Mouse (Mus musculus) lung, adult 2 months (tissue): ENCODE data around the gene Sh3kbp1. TPM values are rescaled to one million over a fixed set of nuclear protein-coding genes. Genes with fewer than 3 reads are reported as not detected.

Experiments
- DNase-seq: peaks from one replicate; pipeline ENCODE4 v3.0.0; 2022
- H3K4me1 ChIP-seq: fragments of 200-500 bp; 2 replicates; pipeline ENCODE4 v1.6.1; 2011; ENCODE audit warnings: low read length; ENCODE audit not compliant: control insufficient read depth, insufficient read depth
- H3K4me3 ChIP-seq: fragments of 200-500 bp; replicated peaks from 2 replicates; pipeline ENCODE3; 2011; ENCODE audit warnings: low read depth, mild to moderate bottlenecking, control low read depth, low read length; ENCODE audit errors: extremely low read depth
- CTCF ChIP-seq: fragments of 200-500 bp; IDR thresholded peaks from 2 replicates; pipeline ENCODE4 v1.5.1; 2011; ENCODE audit warnings: mild to moderate bottlenecking, low read length, control low read depth; ENCODE audit not compliant: insufficient read depth
- POLR2A ChIP-seq: fragments of 200-500 bp; IDR thresholded peaks from 2 replicates; pipeline ENCODE4 v1.6.1; 2011; ENCODE audit warnings: low read depth, mild to moderate bottlenecking, control low read depth, low read length, borderline replicate concordance; ENCODE audit errors: extremely low read depth
- WGBS: fragments of 180-500 bp; shearing (Covaris S2); methylation state at CpG from one replicate; pipeline ENCODE4 v1.1.7; 2018; 5-methylcytosine and 5-hydroxymethylcytosine counted together
- polyA plus RNA-seq: library from polyadenylated mRNA; depleted of rRNA; stranded (reverse); fragments of >200 nt; gene quantifications from 2 replicates; pipeline ENCODE4 v1.2.3, GENCODE M21; 2012

Gene Sh3kbp1
- polyA plus RNA-seq, 1 experiment = 16.5 TPM

DNA sequence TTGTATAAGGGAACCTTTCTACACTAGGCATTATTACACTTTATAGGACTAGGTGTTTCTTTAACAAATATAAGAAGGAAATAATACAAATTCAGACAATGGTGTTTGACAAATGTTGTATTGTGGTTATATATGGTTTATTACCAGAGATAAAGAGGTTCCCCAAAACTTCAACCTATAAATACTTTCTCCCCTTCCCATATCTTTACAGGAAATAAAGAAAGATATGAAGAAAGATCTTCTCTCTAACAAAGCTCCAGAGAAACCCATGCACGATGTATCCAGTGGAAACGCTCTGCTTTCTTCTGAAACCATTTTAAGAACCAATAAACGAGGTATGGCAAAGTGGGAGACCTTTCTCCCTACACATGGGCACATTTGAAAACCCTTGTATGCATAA lies 136.7 kb downstream of the Sh3kbp1 start:
- H3K4me3 ChIP-seq = no peak overlapping the region
- no peaks in the 10 kb centered on the region for H3K4me1 ChIP-seq
- no peak for TF ChIP-seq POLR2A
- TF ChIP-seq CTCF = no peak
- no peak for DNase-seq
- 78% methylated on average over 3 of the region's 3 CpGs for WGBS

DNA sequence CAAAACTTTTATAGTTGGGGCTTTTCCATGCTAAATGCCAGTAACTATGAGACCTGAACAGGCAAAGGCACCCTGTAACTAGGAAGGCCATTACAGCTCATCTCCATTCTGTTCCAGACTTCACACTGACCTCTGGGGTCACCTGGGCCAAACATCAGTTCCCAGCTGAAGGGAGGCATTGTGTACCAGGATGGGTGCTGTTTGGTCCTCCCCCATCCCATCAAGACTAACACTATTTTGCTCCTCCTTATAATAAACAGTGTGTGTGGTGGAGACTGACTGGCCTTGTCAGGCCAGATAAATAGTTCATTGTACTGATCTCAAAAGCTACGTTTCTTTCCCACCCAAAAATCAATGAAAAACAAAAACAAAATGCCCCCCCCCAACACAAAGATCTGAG lies 138.8 kb downstream of the Sh3kbp1 start:
- H3K4me3 ChIP-seq = no peak overlapping the region
- no peaks in the 10 kb centered on the region for H3K4me1 ChIP-seq
- DNase-seq = no peak
- 52% methylated on average over 1 of the region's 1 CpGs for WGBS
- TF ChIP-seq CTCF = no peak
- no peak for TF ChIP-seq POLR2A

DNA sequence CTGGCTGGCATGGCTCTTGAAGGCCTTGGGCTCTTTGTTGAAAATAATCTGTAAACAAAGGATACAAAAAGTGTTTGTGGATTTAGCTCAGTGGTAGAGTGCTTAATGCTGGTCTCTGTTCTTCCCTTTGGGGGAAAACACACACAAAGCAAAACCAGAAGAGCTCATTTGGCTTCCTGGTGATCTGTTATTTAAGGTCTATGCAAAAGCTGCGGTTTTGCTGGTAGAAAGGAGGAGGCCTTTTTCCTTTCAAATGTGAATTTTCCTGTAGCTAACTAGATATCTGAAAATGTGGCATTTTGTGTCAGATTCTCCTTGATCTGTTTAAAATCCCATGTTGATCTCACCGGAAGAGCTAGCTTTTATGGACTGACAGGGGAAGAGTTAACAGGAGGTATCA lies 141.9 kb downstream of the Sh3kbp1 start:
- DNase-seq = no peak
- Histone ChIP-seq H3K4me3 (no peak overlapping the region), H3K4me1 (no peaks in the 10 kb centered on the region)
- TF ChIP-seq CTCF = no peak
- TF ChIP-seq POLR2A = no peak
- WGBS = 81% methylated on average over 2 of the region's 2 CpGs

GRCm38 (mm10) chrX:159769773-159770172 lies 142.7 kb downstream of the Sh3kbp1 start:
- TF ChIP-seq POLR2A (no peak), CTCF (no peak)
- no peak for DNase-seq

GRCm38 (mm10) chrX:159772137-159772536 lies 145.1 kb downstream of the Sh3kbp1 start:
- TF ChIP-seq CTCF = no peak
- no peak for TF ChIP-seq POLR2A
- no peak for DNase-seq
- Histone ChIP-seq H3K4me1 (no peaks in the 10 kb centered on the region), H3K4me3 (no peak overlapping the region)
- 59% methylated on average over 4 of the region's 4 CpGs for WGBS

More at GRCm38 (mm10) chrX:159769773-159770172, 142.7 kb downstream of the Sh3kbp1 start:
- 78% methylated on average over 3 of the region's 3 CpGs for WGBS
- Histone ChIP-seq H3K4me3 (no peak overlapping the region), H3K4me1 (no peaks in the 10 kb centered on the region)

DNA sequence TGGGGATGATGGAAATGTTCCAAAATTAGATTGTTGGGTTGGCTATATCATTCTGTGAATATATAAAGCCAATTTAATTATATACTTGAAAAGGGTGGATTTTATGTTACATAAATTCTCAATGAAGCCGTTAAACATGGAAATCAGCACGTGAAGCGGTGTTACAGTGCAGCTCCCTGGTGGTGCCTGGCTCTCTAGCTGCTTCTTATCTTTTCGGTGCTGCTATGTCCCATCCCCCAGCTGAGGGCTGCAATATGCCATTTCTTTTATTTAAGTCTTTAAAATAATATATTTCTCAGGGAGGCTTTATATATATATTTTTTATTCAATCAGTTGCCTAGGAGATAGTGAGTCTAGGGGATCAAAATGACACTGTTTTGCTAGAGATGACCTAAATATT lies 148.0 kb downstream of the Sh3kbp1 start:
- WGBS = 85% methylated on average over 4 of the region's 4 CpGs
- H3K4me3 ChIP-seq = no peak overlapping the region
- no peak for TF ChIP-seq POLR2A
- TF ChIP-seq CTCF = no peak
- no peaks in the 10 kb centered on the region for H3K4me1 ChIP-seq
- DNase-seq = no peak

GRCm38 (mm10) chrX:159778787-159779186 lies 151.7 kb downstream of the Sh3kbp1 start:
- Histone ChIP-seq H3K4me3 (no peak overlapping the region), H3K4me1 (no peaks in the 10 kb centered on the region)
- no peak for TF ChIP-seq POLR2A
- 88% methylated on average over 1 of the region's 1 CpGs for WGBS
- DNase-seq = no peak

GRCm38 (mm10) chrX:159790516-159790915 lies 163.4 kb downstream of the Sh3kbp1 start:
- TF ChIP-seq CTCF = no peak
- no peak for TF ChIP-seq POLR2A
- H3K4me1 ChIP-seq = no peaks in the 10 kb centered on the region

GRCm38 (mm10) chrX:159795603-159796002 lies 168.5 kb downstream of the Sh3kbp1 start:
- DNase-seq = no peak
- Histone ChIP-seq H3K4me1 (no peaks in the 10 kb centered on the region), H3K4me3 (no peak overlapping the region)
- TF ChIP-seq POLR2A = no peak
- TF ChIP-seq CTCF = no peak
- 51% methylated on average over 2 of the region's 2 CpGs for WGBS

More at GRCm38 (mm10) chrX:159790516-159790915, 163.4 kb downstream of the Sh3kbp1 start:
- no peak for DNase-seq
- 54% methylated on average over 3 of the region's 3 CpGs for WGBS
- no peak overlapping the region for H3K4me3 ChIP-seq

DNA sequence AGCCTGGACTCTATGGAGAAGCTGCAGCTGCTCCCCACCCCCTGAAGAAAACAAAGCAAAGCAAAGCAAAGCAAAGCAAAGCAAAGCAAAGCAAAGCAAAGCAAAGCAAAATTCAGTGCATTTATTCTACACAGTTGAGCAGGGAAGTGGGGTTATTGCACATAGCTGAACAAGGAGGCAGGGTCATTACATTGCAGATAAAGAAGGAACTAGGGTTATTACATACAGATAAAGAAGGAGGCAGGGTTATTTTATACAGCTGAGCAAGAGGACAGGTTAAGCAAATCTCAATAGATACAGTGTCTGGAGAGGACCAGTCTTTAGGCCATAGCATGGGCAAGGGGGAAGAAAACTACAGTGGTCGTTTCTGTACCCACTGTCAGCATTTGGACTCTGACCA lies 177.3 kb downstream of the Sh3kbp1 start:
- Histone ChIP-seq H3K4me1 (no peaks in the 10 kb centered on the region), H3K4me3 (no peak overlapping the region)
- 46% methylated on average over 1 of the region's 1 CpGs for WGBS
- no peak for DNase-seq
- TF ChIP-seq CTCF (no peak), POLR2A (no peak)
